Mouse (Mus musculus) olfactory bulb, adult 2 months (tissue): ENCODE measurements at regions not wholly inside any gene's neighbourhood (a gene's known extent, or its start where the extent isn't known, plus 50 kb on each side); places are given as distances from the start of the nearest gene placed in this dataset.

Experiments
- CTCF ChIP-seq: fragments of 200-500 bp; IDR thresholded peaks from 2 replicates; pipeline ENCODE4 v1.5.1; 2012; ENCODE audit warnings: low read depth, mild to moderate bottlenecking, low read length, moderate library complexity; ENCODE audit not compliant: insufficient read depth
- POLR2A ChIP-seq: fragments of 200-500 bp; IDR thresholded peaks from 2 replicates; pipeline ENCODE4 v1.6.1; 2012; ENCODE audit warnings: mild to moderate bottlenecking, low read depth, low read length, moderate library complexity; ENCODE audit not compliant: insufficient read depth

GRCm38 (mm10) chr1:71853212-71853611, 200.2 kb upstream of the Fn1 start:
- TF ChIP-seq POLR2A, result no peak
- TF ChIP-seq CTCF, result no peak
